Mouse (Mus musculus) c-Kit-positive CD71-positive TER-119-positive erythroid progenitor cells, embryonic 14.5 days (primary cell): ENCODE measurements around the gene Tnni1.

ENCODE experiments used
- DNase-seq: peaks from one replicate; pipeline ENCODE4 v3.0.0-alpha.2; 2013; ENCODE audit warnings: low spot score

Tnni1 gene

DNA sequence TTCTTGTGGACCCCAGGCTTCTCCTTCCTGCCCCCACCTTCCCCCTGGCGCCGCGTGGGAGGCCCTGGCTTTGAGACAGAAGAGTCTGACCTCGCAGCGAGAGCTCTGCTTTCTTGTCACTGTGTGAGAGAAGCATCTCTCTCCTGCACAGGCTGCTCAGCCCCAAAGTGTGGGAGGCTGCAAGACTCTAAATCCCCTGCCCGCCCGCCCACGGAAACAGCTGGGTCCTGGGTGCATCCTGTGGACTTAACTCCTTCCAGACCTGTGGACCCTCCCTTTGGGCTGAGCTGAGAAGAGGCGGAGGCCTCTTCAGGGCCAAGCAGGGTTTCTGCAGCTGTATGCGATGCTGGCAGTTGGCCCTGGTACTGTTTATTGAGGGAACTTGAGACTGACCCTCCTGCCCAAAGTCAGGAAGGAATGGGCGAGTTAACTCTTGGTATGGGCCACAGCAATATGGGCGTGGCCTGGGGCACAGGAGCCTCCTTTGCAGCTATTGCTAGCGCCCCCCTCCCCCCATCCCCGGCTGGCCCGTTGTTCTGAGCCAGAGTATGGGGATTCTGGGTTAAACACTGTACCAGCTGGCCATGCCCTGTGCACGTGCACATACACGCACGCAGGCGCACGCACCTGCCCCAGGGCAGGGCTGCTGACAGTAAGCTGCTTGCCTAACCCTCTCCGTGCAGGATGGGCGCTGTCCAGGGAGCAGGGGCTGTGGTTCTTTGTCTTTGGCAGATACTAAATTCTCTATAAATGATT is at the start of gene Tnni1:
Gene Tnni1 (plus strand): TSS at position 655 of the 756 bp plus-strand sequence.
- DNase-seq, result no peak

DNA sequence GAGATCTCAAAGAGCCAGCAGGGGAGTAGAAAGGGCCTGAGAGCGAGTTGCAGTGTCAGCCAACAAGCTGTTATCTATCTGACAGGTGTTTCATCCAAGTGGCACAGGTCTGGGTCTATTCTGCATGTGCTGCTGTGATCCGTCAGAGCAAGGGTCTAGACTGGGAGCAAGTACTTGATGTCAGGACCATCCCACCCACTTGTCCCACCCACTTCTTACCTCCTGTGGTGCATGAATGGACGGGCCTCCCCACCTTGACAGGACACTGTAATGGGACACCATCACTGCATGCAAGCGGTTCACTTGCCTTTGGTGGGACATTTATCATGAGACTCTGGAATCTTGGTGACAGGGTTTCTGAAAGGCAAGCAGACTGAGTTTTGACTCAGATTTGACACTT is 49.4 kb upstream of the Tnni1 start:
- DNase-seq, result no peak

DNA sequence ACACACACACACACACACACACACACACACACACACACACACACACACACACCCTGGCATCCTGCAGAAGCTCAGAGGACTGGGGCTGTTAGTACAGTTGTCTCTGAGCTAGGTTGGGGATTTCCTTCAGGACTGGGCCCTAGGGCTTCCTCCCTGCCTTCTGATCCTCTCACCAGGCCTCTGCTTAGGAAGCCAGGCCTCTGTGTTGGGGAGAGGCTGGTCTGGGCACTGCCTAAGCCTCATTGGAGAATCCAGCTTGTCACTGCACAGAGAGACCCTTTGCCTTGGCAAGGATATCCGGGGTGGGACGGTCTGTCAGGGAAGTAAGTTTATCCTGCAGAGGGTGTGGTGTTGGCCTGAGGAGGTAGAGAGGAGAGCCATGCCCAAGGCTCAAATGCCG is 48.9 kb upstream of the Tnni1 start:
- no peak for DNase-seq

DNA sequence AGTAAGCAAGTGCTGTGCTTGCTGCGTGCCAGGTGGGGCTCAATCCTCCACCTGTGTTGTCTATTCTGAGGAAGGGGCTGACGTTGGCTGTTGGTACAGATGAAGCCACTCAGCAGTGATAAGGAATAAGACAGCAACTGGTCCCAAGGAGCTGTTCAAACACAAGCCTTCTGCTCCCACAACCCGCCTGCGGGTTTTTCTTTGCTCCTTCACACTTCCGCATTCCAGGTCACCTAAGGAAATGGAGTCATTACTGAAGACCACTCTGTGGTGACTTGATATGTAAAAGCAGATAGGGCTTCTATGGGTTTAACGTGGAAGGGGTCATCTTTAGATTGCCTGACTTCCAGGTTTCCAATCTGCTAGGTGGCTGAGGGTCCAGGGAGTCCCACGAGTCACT is 47.8 kb upstream of the Tnni1 start:
- DNase-seq, result no peak

GRCm38 (mm10) chr1:135731897-135732684 is 47.1 kb upstream of the Tnni1 start:
- no peak for DNase-seq

GRCm38 (mm10) chr1:135734225-135734937 is 44.9 kb upstream of the Tnni1 start:
- no peak for DNase-seq

- no peak for DNase-seq
These were observed 43.8 kb upstream of the Tnni1 start for GRCm38 (mm10) chr1:135735460-135735859.

DNA sequence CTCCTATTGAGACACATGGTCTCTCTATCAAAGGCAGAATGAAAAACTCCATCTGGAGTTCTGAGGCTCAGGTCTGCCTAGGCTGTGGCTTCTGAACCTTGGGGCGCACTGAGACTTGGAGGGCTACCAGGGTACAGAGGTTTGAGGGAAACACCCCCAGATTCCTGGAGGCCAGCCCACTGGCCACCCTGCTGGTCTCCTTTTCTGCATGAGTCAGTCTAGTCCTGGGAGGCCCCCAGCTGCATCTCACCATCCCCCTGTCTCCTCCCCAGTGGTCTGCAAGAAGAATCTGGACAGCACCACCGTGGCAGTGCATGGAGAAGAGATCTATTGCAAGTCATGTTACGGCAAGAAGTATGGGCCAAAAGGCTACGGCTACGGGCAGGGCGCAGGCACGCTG is 34.2 kb upstream of the Tnni1 start:
- DNase-seq, result no peak

GRCm38 (mm10) chr1:135746248-135746647 is 33.0 kb upstream of the Tnni1 start:
- no peak for DNase-seq

DNA sequence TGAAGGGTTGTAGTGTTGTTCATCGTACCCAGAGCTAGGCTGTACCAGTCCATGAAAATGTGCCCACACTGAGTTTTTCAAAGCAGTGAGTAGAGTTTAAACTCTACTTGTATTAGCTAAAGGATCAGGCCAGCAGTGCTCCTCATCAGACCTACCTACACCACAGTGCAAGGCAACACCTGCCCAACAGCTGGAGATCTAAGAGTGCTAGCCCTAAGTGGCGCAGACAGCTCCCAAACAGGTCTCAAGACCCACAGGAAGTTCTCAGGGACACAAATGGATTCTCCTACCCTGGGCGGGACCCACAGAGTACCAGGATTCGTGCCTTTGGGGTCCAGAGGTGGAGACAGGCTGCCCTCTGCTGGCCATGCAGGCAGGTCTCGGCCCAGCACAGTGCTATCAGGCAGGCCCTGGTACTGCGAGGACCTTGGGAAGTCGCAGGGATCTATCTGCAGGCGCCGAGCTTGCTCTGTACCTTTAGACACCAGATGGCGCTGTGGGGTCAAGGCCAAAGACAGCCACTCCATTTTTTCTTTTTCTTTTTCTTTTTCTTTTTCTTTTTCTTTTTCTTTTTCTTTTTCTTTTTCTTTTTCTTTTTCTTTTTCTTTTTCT is 26.4 kb upstream of the Tnni1 start:
- peak; percentile 93 for DNase-seq

DNA sequence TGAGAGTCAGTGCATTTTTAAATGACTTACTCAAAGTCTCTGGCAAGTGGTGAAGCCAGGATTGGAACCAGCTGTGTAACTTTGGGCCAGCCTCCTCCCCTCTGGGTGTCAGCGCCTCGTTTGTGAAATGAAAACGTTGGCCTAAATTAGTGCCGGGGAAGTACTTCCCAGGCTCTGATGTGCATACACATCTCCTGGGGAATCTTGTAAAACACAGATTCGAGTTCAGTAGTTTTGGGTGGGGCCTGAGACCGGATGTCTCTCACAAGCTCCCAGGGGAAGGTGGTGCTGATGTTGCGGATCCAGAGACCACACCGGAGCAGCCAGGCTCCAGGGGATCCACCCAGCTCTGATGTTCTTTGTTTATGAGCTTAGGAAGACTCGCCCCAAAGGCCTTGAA is 23.9 kb upstream of the Tnni1 start:
- DNase-seq, result no peak

- no peak for DNase-seq
These were observed 23.3 kb upstream of the Tnni1 start for GRCm38 (mm10) chr1:135755913-135756312.

DNA sequence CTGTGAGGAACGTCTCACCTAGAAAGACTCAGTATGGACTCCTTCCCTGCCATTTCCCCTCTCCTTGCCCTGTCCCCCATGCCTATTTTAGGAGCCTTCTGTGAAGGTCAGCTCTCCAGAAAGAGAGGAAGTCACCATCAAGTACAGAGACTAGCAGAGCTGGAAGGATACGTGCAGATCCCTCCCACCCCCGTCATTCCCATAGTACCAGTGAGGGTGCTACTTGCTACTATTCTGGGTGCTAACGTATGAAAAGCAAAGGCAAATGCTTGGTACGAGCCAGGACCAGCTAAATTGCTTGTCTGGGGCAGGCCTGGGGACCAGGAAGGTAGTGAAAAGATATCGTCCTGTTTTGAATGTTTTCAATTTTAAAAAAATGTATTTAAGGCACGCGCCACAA is 21.9 kb upstream of the Tnni1 start:
- no peak for DNase-seq

GRCm38 (mm10) chr1:135759685-135760084 is 19.5 kb upstream of the Tnni1 start:
- DNase-seq, result no peak

DNA sequence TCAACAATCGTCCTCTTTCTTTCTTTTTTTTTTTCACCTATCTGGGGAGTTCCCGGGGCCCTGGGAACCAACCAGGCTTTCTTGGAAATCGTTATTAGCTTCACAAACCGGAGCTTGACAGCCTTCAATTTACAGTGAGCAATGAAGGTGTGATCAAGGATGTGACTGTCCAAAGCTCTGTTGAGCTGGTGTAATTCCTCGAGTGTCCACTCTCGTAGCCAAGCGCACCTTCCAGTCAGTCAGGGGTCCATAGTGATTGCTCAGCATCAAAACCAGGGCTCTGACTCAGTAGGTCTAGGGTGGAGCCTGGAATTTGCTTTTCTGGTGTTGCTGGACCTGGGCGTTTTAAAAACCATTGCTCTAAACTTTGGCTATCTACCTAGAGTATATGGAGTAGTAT is 19.0 kb upstream of the Tnni1 start:
- no peak for DNase-seq

DNA sequence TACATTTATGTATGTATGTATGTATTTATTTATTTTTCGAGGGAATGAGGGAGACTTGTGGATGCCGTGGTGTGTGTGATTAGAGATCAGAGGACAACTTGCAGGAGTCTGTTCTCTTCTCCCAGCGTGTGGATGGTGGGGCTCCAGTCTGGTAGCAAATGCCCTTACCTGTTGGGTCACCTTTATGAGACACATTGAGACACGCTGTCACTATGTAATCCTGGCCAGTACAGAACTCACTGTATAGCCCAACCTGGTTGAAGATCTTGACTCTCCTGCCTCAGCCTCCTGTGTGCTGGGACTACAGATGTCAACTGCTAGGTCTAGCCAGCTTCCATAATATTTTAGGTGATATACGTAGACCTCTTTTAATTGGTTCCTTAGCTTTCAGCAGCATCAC is 17.5 kb upstream of the Tnni1 start:
- DNase-seq, result peak; percentile 78

DNA sequence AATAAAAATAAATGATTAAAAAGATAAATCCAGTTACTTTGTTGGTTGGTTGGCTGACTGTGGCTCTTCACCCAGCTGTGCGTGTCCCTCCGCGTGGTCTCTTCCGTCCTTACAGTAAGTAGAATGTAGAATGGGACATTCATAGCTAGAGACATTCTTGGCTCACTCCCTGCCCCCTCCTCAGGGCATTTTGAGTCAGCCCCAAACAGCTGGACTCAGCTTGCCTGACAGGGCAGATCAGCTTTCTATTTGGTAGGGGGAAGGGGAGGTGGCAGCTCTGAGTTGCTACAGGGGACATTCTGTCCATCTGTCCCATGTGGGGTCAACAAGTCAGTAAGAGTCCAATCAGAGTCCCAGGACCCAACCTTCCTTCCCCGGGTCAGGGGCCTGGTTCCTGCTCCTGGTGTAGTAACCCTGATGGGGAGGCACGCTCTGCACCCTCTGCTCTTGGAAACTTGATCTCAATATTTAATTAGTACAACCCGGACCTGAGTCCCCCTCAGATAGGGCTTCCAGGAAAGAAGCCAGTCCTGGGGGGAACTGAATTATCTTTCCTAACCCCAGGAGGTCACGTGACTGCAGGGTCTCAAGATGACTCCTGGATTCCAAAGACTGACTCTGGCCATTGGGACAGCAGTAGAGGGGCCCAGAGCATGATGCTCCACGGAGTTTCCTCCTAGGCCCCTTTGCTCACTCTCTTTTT is 15.6 kb upstream of the Tnni1 start:
- DNase-seq, result no peak

DNA sequence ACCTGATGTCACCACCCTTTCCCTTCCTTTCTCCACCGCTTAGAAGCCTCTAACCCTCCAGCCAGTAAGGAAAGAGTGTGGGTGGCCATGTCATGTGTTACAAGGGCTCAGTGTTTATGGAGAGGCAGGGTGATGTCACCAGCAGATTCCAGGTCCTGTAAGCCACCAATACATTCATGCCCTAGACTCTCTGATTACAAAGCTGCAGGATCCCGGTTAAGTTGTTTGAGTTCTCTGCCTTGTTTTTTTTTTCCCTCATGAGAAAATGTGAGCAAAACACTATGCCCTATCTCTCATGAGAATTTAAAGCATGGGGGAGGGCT is 15.1 kb upstream of the Tnni1 start:
- no peak for DNase-seq

- peak; percentile 72 for DNase-seq
These were observed 13.3 kb upstream of the Tnni1 start, which contains the start of gene Phlda3 for GRCm38 (mm10) chr1:135765645-135766591. TSS of gene Phlda3 (plus strand) at chr1:135766119.

- no peak for DNase-seq
These were observed 12.5 kb upstream of the Tnni1 start for GRCm38 (mm10) chr1:135766592-135767306.
